In the genomic region with DNA sequence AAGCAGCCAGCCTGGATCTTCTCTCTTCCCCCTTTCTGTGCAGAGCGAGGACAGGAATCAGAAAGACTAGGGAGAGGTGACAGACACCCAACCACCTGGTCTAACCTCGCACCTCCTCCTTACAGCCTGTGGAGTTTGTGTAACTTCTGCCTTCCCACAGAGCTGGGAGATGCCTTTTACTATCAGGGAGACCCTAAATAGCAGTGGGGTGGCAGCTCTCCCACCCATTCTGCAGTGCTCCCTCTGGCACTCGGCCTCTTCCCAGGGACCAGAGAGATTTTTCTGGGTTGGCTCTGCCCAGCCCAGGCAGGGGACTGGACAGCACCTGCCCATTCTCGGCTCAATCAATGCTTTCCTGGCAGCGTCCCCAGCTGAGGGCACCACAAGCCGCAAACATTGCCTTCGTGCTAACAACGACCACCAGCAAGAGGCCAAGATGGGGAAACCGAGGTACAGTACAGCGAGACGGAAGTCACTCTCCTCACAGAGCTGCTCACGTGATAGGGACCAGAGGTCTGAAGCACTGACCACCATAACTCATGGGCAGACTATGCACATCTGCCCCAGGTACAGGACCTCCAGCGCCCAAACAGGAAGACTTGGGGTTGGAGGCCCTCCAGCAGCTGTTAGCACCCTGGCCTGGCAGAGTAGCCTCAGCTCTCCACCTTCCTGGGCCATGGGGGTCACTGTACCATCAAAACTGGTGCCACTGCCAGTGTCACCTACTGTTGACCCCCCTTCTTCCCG, we compare ENCODE assay signal across 7 mouse cellular contexts. TPM values are rescaled to one million over a fixed set of nuclear protein-coding genes. Genes with fewer than 3 reads are reported as not detected.
DNase-seq lines count a peak whose midpoint lies in the region; ATAC-seq and TF ChIP-seq lines count a peak whose summit lies in the region.

No protein-coding gene starts in this region.

- no peaks in the 10 kb centered on the region for H3K36me3 ChIP-seq in lung, embryonic 14.5 days (ENCODE audit: insufficient read depth)
- H3K36me3 ChIP-seq in heart, postnatal 0 days (replicated peaks; ENCODE audit: control insufficient read depth, insufficient read depth, low read length): peaks cover 5% of the 10 kb centered on the region; the same call in 1 of the 2 replicates
- H3K36me3 ChIP-seq in liver, embryonic 14.5 days (replicated peaks; ENCODE audit: control insufficient read depth, insufficient read depth, low read depth): no peaks in the 10 kb centered on the region

- no peak for TF ChIP-seq CTCF in lung, embryonic 14.5 days (IDR thresholded peaks at IDR 0.05; ENCODE audit: low read depth)
- TF ChIP-seq CTCF in heart, postnatal 0 days (IDR thresholded peaks at IDR 0.05; ENCODE audit: low read depth): no peak
- no peak for TF ChIP-seq CTCF in liver, embryonic 14.5 days (IDR thresholded peaks at IDR 0.05; ENCODE audit: low read depth)

- peak overlapping the region; percentile 90 for H3K4me2 ChIP-seq in lung, embryonic 14.5 days
- H3K4me2 ChIP-seq in heart, postnatal 0 days (ENCODE audit: low read depth, low read length): peak overlapping the region; percentile 80
- H3K4me2 ChIP-seq in liver, embryonic 14.5 days (ENCODE audit: low read depth): peak overlapping the region; percentile 61

- H3K9ac ChIP-seq in lung, embryonic 14.5 days: peak overlapping the region; percentile 56
- no peak overlapping the region for H3K9ac ChIP-seq in heart, postnatal 0 days (replicated peaks; ENCODE audit: low read depth, low read length)
- H3K9ac ChIP-seq in liver, embryonic 14.5 days (replicated peaks): no peak overlapping the region

- peak overlapping the region; percentile 54 for H3K4me3 ChIP-seq in lung, embryonic 14.5 days (ENCODE audit: low read depth, low read length)
- H3K4me3 ChIP-seq in heart, postnatal 0 days (ENCODE audit: low read depth, low read length): no peak overlapping the region; the same call in 1 of the 2 replicates
- 0 out of 4 replicates have a peak overlapping the region, but pooled peaks of 1 of the 2 experiments have one; percentile 45 for H3K4me3 ChIP-seq in liver, embryonic 14.5 days (ENCODE audit: insufficient read depth in 1 of 2, low read depth in 2 of 2, low read length in 2 of 2)

- no peak for DNase-seq in lung, embryonic 14.5 days
- DNase-seq in lung, postnatal 10 days: no peak
- DNase-seq in cerebellum, postnatal 25 days: peak; percentile 61 to 74
- DNase-seq in heart, postnatal 0 days (ENCODE audit: low spot score): no peak
- DNase-seq in liver, embryonic 14.5 days (ENCODE audit: low read depth in 3 of 3, low spot score in 3 of 3): no peak

- H3K9me3 ChIP-seq in lung, embryonic 14.5 days (ENCODE audit: low read depth, low read length): no peaks in the 10 kb centered on the region
- no peaks in the 10 kb centered on the region for H3K9me3 ChIP-seq in heart, postnatal 0 days (replicated peaks; ENCODE audit: control insufficient read depth, low read length)
- H3K9me3 ChIP-seq in liver, embryonic 14.5 days (ENCODE audit: control insufficient read depth, low read length): no peaks in the 10 kb centered on the region

- TF ChIP-seq EP300 in heart, postnatal 0 days (IDR thresholded peaks at IDR 0.05; ENCODE audit: low read depth): no peak
- no peak for TF ChIP-seq EP300 in liver, embryonic 14.5 days (IDR thresholded peaks at IDR 0.05; ENCODE audit: low read depth)

- no peaks in the 10 kb centered on the region for H3K27me3 ChIP-seq in lung, embryonic 14.5 days (ENCODE audit: insufficient read depth, low read length)
- H3K27me3 ChIP-seq in heart, postnatal 0 days (ENCODE audit: control insufficient read depth, insufficient read depth, low read length): no peaks in the 10 kb centered on the region
- peaks cover 2% of the 10 kb centered on the region; the same call in 1 of the 2 replicates for H3K27me3 ChIP-seq in liver, embryonic 14.5 days (ENCODE audit: control insufficient read depth, insufficient read depth, low read length)

- peaks cover 54% of the 10 kb centered on the region for H3K4me1 ChIP-seq in lung, embryonic 14.5 days (ENCODE audit: insufficient read depth)
- peaks cover 83% of the 10 kb centered on the region for H3K4me1 ChIP-seq in heart, postnatal 0 days (ENCODE audit: control insufficient read depth, insufficient read depth)
- H3K4me1 ChIP-seq in liver, embryonic 14.5 days (replicated peaks; ENCODE audit: control insufficient read depth in 2 of 2, insufficient read depth in 2 of 2, low read length in 1 of 2): peaks cover 13 to 37% of the 10 kb centered on the region in 2 experiments

- no peak for ATAC-seq in lung, embryonic 14.5 days (ENCODE audit: insufficient read depth)
- ATAC-seq in heart, postnatal 0 days (ENCODE audit: insufficient read depth, low read depth): no peak
- ATAC-seq in liver, embryonic 14.5 days (ENCODE audit: insufficient read depth): no peak
- no peak for ATAC-seq in granulocyte monocyte progenitor cell, adult 5-6 weeks (replicated peaks; ENCODE audit: poor library complexity, severe bottlenecking)
- ATAC-seq in erythroid progenitor cell, adult 5-6 weeks (replicated peaks; ENCODE audit: low FRiP score, poor library complexity, severe bottlenecking): no peak

- H3K27ac ChIP-seq in lung, embryonic 14.5 days (ENCODE audit: low read depth): peak overlapping the region; percentile 88
- H3K27ac ChIP-seq in heart, postnatal 0 days (ENCODE audit: low read depth): peak overlapping the region; percentile 92
- H3K27ac ChIP-seq in liver, embryonic 14.5 days: no peak overlapping the region

- 48% methylated on average over 14 of the region's 14 CpGs for WGBS in lung, embryonic 14.5 days
- 37% methylated on average over 14 of the region's 14 CpGs for WGBS in heart, postnatal 0 days
- 40% methylated on average over 14 of the region's 14 CpGs for WGBS in liver, embryonic 14.5 days (ENCODE audit: insufficient replicate concordance)

RNA-seq across cellular contexts. Expression of a gene that starts 10.5 kb away (rescaled TPM):
- polyA plus RNA-seq in lung, embryonic 14.5 days (2014; fragmentation: Nextera tagmentation; extraction: Ambion mirVana): 41.1 and 42.7 TPM in 2 replicates
- 194 and 287 TPM in 2 replicates for total RNA-seq in heart, postnatal 0 days (2014; rRNA removed; ENCODE audit: low replicate concordance)
- 51.4 and 67.2 TPM in 2 replicates for polyA plus RNA-seq in heart, postnatal 0 days (2015; fragmentation: Nextera tagmentation; extraction: Ambion mirVana)
- polyA plus RNA-seq in liver, embryonic 14.5 days (2012; rRNA removed): 8.8 and 10.0 TPM in 2 replicates
- polyA plus RNA-seq in liver, embryonic 14.5 days (2014; fragmentation: Nextera tagmentation; extraction: Ambion mirVana): 6.4 and 7.3 TPM in 2 replicates
- total RNA-seq in granulocyte monocyte progenitor cell, adult 5-6 weeks (2014; fragmentation: Nextera tagmentation): 28.5 and 33.5 TPM in 2 replicates
- total RNA-seq in granulocyte monocyte progenitor cell, adult 5-6 weeks (2017): 15.8 and 26.3 TPM in 2 replicates
- 11.9 and 36.9 TPM in 2 replicates for total RNA-seq in erythroid progenitor cell, adult 5-6 weeks (2015; ENCODE audit: low replicate concordance)
- total RNA-seq in erythroid progenitor cell, adult 5-6 weeks (2017; ENCODE audit: low replicate concordance): 6.4 and 9.9 TPM in 2 replicates

RNA-seq across cellular contexts. Expression of a gene that starts 29.3 kb away (rescaled TPM):
- polyA plus RNA-seq in lung, embryonic 14.5 days (2014; fragmentation: Nextera tagmentation; extraction: Ambion mirVana): 21.4 and 22.2 TPM in 2 replicates
- 3.9 and 5.6 TPM in 2 replicates for total RNA-seq in heart, postnatal 0 days (2014; rRNA removed; ENCODE audit: low replicate concordance)
- polyA plus RNA-seq in heart, postnatal 0 days (2015; fragmentation: Nextera tagmentation; extraction: Ambion mirVana): 2.2 and 2.9 TPM in 2 replicates
- 10.9 and 11.3 TPM in 2 replicates for polyA plus RNA-seq in liver, embryonic 14.5 days (2012; rRNA removed)
- 10.8 and 13.2 TPM in 2 replicates for polyA plus RNA-seq in liver, embryonic 14.5 days (2014; fragmentation: Nextera tagmentation; extraction: Ambion mirVana)
- 26.7 and 28.6 TPM in 2 replicates for total RNA-seq in granulocyte monocyte progenitor cell, adult 5-6 weeks (2014; fragmentation: Nextera tagmentation)
- 5.6 and 8.6 TPM in 2 replicates for total RNA-seq in granulocyte monocyte progenitor cell, adult 5-6 weeks (2017)
- 26.7 and 30.2 TPM in 2 replicates for total RNA-seq in erythroid progenitor cell, adult 5-6 weeks (2015; ENCODE audit: low replicate concordance)
- total RNA-seq in erythroid progenitor cell, adult 5-6 weeks (2017; ENCODE audit: low replicate concordance): 14.4 and 14.5 TPM in 2 replicates

RNA-seq across cellular contexts. Expression of a gene that starts 30.0 kb away (rescaled TPM):
- 31.0 and 34.5 TPM in 2 replicates for polyA plus RNA-seq in lung, embryonic 14.5 days (2014; fragmentation: Nextera tagmentation; extraction: Ambion mirVana)
- 47.9 and 55.5 TPM in 2 replicates for total RNA-seq in heart, postnatal 0 days (2014; rRNA removed; ENCODE audit: low replicate concordance)
- 18.7 and 20.0 TPM in 2 replicates for polyA plus RNA-seq in heart, postnatal 0 days (2015; fragmentation: Nextera tagmentation; extraction: Ambion mirVana)
- polyA plus RNA-seq in liver, embryonic 14.5 days (2012; rRNA removed): 12.6 and 14.8 TPM in 2 replicates
- 7.3 and 10.1 TPM in 2 replicates for polyA plus RNA-seq in liver, embryonic 14.5 days (2014; fragmentation: Nextera tagmentation; extraction: Ambion mirVana)
- total RNA-seq in granulocyte monocyte progenitor cell, adult 5-6 weeks (2014; fragmentation: Nextera tagmentation): 144 TPM in 2 replicates
- 61.1 and 61.6 TPM in 2 replicates for total RNA-seq in granulocyte monocyte progenitor cell, adult 5-6 weeks (2017)
- total RNA-seq in erythroid progenitor cell, adult 5-6 weeks (2015; ENCODE audit: low replicate concordance): 4.0 and 14.3 TPM in 2 replicates
- 4.4 and 8.6 TPM in 2 replicates for total RNA-seq in erythroid progenitor cell, adult 5-6 weeks (2017; ENCODE audit: low replicate concordance)

RNA-seq across cellular contexts. Expression of a gene that starts 34.3 kb away (rescaled TPM):
- 93.2 and 109 TPM in 2 replicates for polyA plus RNA-seq in lung, embryonic 14.5 days (2014; fragmentation: Nextera tagmentation; extraction: Ambion mirVana)
- 36.0 and 41.4 TPM in 2 replicates for total RNA-seq in heart, postnatal 0 days (2014; rRNA removed; ENCODE audit: low replicate concordance)
- 90.1 and 92.7 TPM in 2 replicates for polyA plus RNA-seq in heart, postnatal 0 days (2015; fragmentation: Nextera tagmentation; extraction: Ambion mirVana)
- polyA plus RNA-seq in liver, embryonic 14.5 days (2012; rRNA removed): 10.4 and 15.4 TPM in 2 replicates
- polyA plus RNA-seq in liver, embryonic 14.5 days (2014; fragmentation: Nextera tagmentation; extraction: Ambion mirVana): 51.4 and 56.2 TPM in 2 replicates
- 109 and 123 TPM in 2 replicates for total RNA-seq in granulocyte monocyte progenitor cell, adult 5-6 weeks (2014; fragmentation: Nextera tagmentation)
- total RNA-seq in granulocyte monocyte progenitor cell, adult 5-6 weeks (2017): 67.6 and 77.7 TPM in 2 replicates
- total RNA-seq in erythroid progenitor cell, adult 5-6 weeks (2015; ENCODE audit: low replicate concordance): 60.8 and 82.5 TPM in 2 replicates
- total RNA-seq in erythroid progenitor cell, adult 5-6 weeks (2017; ENCODE audit: low replicate concordance): 28.0 and 39.7 TPM in 2 replicates

RNA-seq across cellular contexts. Expression of a gene that starts 49.1 kb away (rescaled TPM):
- polyA plus RNA-seq in lung, embryonic 14.5 days (2014; fragmentation: Nextera tagmentation; extraction: Ambion mirVana): 0.08 TPM in 1 of 2 replicates, not detected in the other
- 0.99 and 1.2 TPM in 2 replicates for total RNA-seq in heart, postnatal 0 days (2014; rRNA removed; ENCODE audit: low replicate concordance)
- 0.07 TPM in 2 replicates for polyA plus RNA-seq in heart, postnatal 0 days (2015; fragmentation: Nextera tagmentation; extraction: Ambion mirVana)
- 0.39 and 0.44 TPM in 2 replicates for polyA plus RNA-seq in liver, embryonic 14.5 days (2012; rRNA removed)
- 0.05 and 0.08 TPM in 2 replicates for polyA plus RNA-seq in liver, embryonic 14.5 days (2014; fragmentation: Nextera tagmentation; extraction: Ambion mirVana)
- total RNA-seq in granulocyte monocyte progenitor cell, adult 5-6 weeks (2014; fragmentation: Nextera tagmentation): 1.1 and 3.4 TPM in 2 replicates
- 0.17 and 0.31 TPM in 2 replicates for total RNA-seq in granulocyte monocyte progenitor cell, adult 5-6 weeks (2017)
- total RNA-seq in erythroid progenitor cell, adult 5-6 weeks (2015; ENCODE audit: low replicate concordance): not detected in 2 replicates
- not detected in 2 replicates for total RNA-seq in erythroid progenitor cell, adult 5-6 weeks (2017; ENCODE audit: low replicate concordance)

Comparison
In these comparisons a context has a peak if more than half of its experiments do, and no peak if none do; other contexts are left out.
1. DNase-seq: peak in cerebellum, postnatal 25 days (2 of 2); none in lung, embryonic 14.5 days (single experiment), lung, postnatal 10 days (single experiment), heart, postnatal 0 days (single experiment) and liver, embryonic 14.5 days (0 of 3).
2. Peak in every context shown above with its lines, with median percentiles within 50 percentile points of each other: H3K4me2 ChIP-seq.